Mouse (Mus musculus) kidney, adult 2 months (tissue): ENCODE measurements around the gene Gnl1.

Experiments used
- CTCF ChIP-seq: fragments of 200-500 bp; conservative IDR thresholded peaks from 2 replicates; pipeline ENCODE4 v1.5.1; 2011; ENCODE audit warnings: low read depth, mild to moderate bottlenecking, control low read depth, low read length, moderate library complexity, mixed read lengths; ENCODE audit not compliant: insufficient read depth, insufficient read length
- POLR2A ChIP-seq: fragments of 200-500 bp; IDR thresholded peaks from one replicate; pipeline ENCODE4 v1.6.1; 2011; ENCODE audit warnings: low read depth, low read length, control low read depth

DNA sequence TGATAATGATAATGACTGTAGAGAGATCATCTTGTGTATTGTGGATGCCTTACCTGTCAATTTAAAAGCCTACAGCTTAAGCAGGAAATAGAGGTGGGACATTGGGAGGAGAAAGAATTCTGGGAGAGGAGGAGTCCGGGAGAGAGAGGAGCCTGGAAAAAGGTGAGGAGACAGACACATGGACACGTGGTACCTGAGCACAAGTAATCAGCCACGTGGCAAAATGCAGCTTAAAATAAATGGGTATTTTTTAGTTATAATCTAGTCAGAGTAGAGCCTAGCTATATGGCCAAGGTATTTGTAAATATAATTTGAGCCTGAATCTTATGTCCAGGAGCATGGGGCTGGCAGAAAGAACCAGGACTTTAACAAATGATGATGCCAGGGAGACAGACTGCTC, 39.9 kb downstream of the Gnl1 start:
- no peak for TF ChIP-seq CTCF
- TF ChIP-seq POLR2A: no peak
